Mouse (Mus musculus) forebrain, embryonic 15.5 days (tissue): ENCODE data around the gene Gatad2a. TPM values are rescaled to one million over a fixed set of nuclear protein-coding genes. Genes with fewer than 3 reads are reported as not detected.

ENCODE experiments used
- ATAC-seq: fragments of 200-750 bp; cut with Nextera tagmentation; replicated peaks from 2 replicates; pipeline ENCODE4 v1.8.0; 2017; ENCODE audit warnings: mild to moderate bottlenecking, moderate TSS enrichment, moderate library complexity
- H3K27ac ChIP-seq: fragments of 300-500 bp; sonication (generic); replicated peaks from 2 replicates; pipeline ENCODE4 v1.5.1; 2015; ENCODE audit warnings: mild to moderate bottlenecking, inconsistent platforms
- H3K27me3 ChIP-seq: fragments of 300-500 bp; sonication (generic); 2 replicates; pipeline ENCODE4 v1.6.1; 2015; ENCODE audit warnings: inconsistent platforms
- H3K36me3 ChIP-seq: fragments of 300-500 bp; sonication (generic); 2 replicates; pipeline ENCODE4 v1.6.1; 2015; ENCODE audit warnings: mild to moderate bottlenecking, inconsistent platforms
- H3K4me1 ChIP-seq: fragments of 300-500 bp; sonication (generic); 2 replicates; pipeline ENCODE4 v1.6.1; 2015; ENCODE audit warnings: inconsistent platforms
- H3K4me2 ChIP-seq: fragments of 300-500 bp; sonication (generic); replicated peaks from 2 replicates; pipeline ENCODE4 v1.6.1; 2015; ENCODE audit warnings: mild to moderate bottlenecking, inconsistent platforms
- H3K4me3 ChIP-seq: fragments of 300-500 bp; sonication (generic); 2 replicates; pipeline ENCODE4 v1.5.1; 2015; ENCODE audit warnings: mild to moderate bottlenecking, inconsistent platforms
- H3K9ac ChIP-seq: fragments of 300-500 bp; sonication (generic); replicated peaks from 2 replicates; pipeline ENCODE4 v1.6.1; 2015; ENCODE audit warnings: mild to moderate bottlenecking, inconsistent platforms
- H3K9me3 ChIP-seq: fragments of 300-500 bp; sonication (generic); 2 replicates; pipeline ENCODE4 v1.6.1; 2016; ENCODE audit warnings: inconsistent platforms
- WGBS: fragments of 180-500 bp; shearing (Covaris S2); methylation state at CpG from one replicate; pipeline ENCODE4 v1.1.7; 2015; ENCODE audit warnings: mixed read lengths; 5-methylcytosine and 5-hydroxymethylcytosine counted together
- polyA plus RNA-seq: library from polyadenylated mRNA; unstranded; fragments of >200 nt; fragmentation: Nextera tagmentation; extraction: Ambion mirVana; gene quantifications from 2 replicates; pipeline ENCODE4 v1.2.1, GENCODE M21; 2015

The Gatad2a gene
- polyA plus RNA-seq, result 28.3 and 35.5 TPM in 2 replicates

GRCm38 (mm10) chr8:69995776-69996588, at the start of gene Gatad2a:
Gatad2a (minus strand) TSS chr8:69996384.
- H3K27ac ChIP-seq, result peak within 1 kb of the TSS; percentile 87
- peaks cover 15% of the 10 kb centered on the region for H3K4me1 ChIP-seq
- no peaks in the 10 kb centered on the region for H3K9me3 ChIP-seq
- WGBS, result under 1% methylated on average over 53 of the region's 87 CpGs
- peak; percentile 100 for ATAC-seq
- peak within 1 kb of the TSS; percentile 95 for H3K4me3 ChIP-seq
- H3K9ac ChIP-seq, result peak within 1 kb of the TSS; percentile 69
- no peaks in the 10 kb centered on the region for H3K27me3 ChIP-seq
- no peaks in the 10 kb centered on the region for H3K36me3 ChIP-seq
- peak within 1 kb of the TSS; percentile 86 for H3K4me2 ChIP-seq

GRCm38 (mm10) chr8:70043996-70044395, 47.8 kb upstream of the Gatad2a start:
- 87% methylated on average over 5 of the region's 5 CpGs for WGBS
- Histone ChIP-seq H3K9me3 (no peaks in the 10 kb centered on the region), H3K27ac (no peak overlapping the region), H3K27me3 (no peaks in the 10 kb centered on the region), H3K4me3 (peak overlapping the region; percentile 92), H3K9ac (peak overlapping the region; percentile 92), H3K4me2 (peak overlapping the region; percentile 96), H3K36me3 (peaks cover 8% of the 10 kb centered on the region; the same call in 1 of the 2 replicates), H3K4me1 (peaks cover 40% of the 10 kb centered on the region)
- no peak for ATAC-seq

- Histone ChIP-seq H3K4me3 (peak within 1 kb of the TSS; percentile 92), H3K36me3 (no peaks in the 10 kb centered on the region), H3K27me3 (no peaks in the 10 kb centered on the region), H3K4me1 (peaks cover 43% of the 10 kb centered on the region), H3K4me2 (peak within 1 kb of the TSS; percentile 96), H3K9me3 (no peaks in the 10 kb centered on the region), H3K9ac (peak within 1 kb of the TSS; percentile 92), H3K27ac (peak within 1 kb of the TSS; percentile 90)
- peak; percentile 97 for ATAC-seq
- WGBS, result under 1% methylated on average over 65 of the region's 65 CpGs
Measured at GRCm38 (mm10) chr8:70042583-70043455, 46.6 kb upstream of the Gatad2a start, which contains the start of the genes Mau2 and Sugp1. Mau2 (minus strand) TSS chr8:70042734. Sugp1 (plus strand) TSS chr8:70042813.

- no peaks in the 10 kb centered on the region for H3K9me3 ChIP-seq
- peak overlapping the region; percentile 79 for H3K4me2 ChIP-seq
- 2% methylated on average over 47 of the region's 47 CpGs for WGBS
- no peaks in the 10 kb centered on the region for H3K36me3 ChIP-seq
- peak overlapping the region; percentile 92 for H3K4me3 ChIP-seq
- peaks cover 43% of the 10 kb centered on the region for H3K4me1 ChIP-seq
- ATAC-seq, result no peak; the same call in 1 of the 2 replicates
- peak overlapping the region; percentile 92 for H3K9ac ChIP-seq
- no peaks in the 10 kb centered on the region for H3K27me3 ChIP-seq
- H3K27ac ChIP-seq, result peak overlapping the region; percentile 90
Measured at GRCm38 (mm10) chr8:70041885-70042546, 45.8 kb upstream of the Gatad2a start.

- no peaks in the 10 kb centered on the region for H3K9me3 ChIP-seq
- H3K4me3 ChIP-seq, result no peak overlapping the region
- H3K9ac ChIP-seq, result no peak overlapping the region
- no peaks in the 10 kb centered on the region for H3K27me3 ChIP-seq
- no peak for ATAC-seq
- no peaks in the 10 kb centered on the region for H3K36me3 ChIP-seq
- peaks cover 26% of the 10 kb centered on the region for H3K4me1 ChIP-seq
- H3K27ac ChIP-seq, result no peak overlapping the region
- H3K4me2 ChIP-seq, result no peak overlapping the region
- WGBS, result 100% methylated on average over 1 of the region's 1 CpGs
Measured at GRCm38 (mm10) chr8:70037994-70038393, 41.8 kb upstream of the Gatad2a start.

- no peaks in the 10 kb centered on the region for H3K9me3 ChIP-seq
- no peak overlapping the region for H3K27ac ChIP-seq
- H3K4me2 ChIP-seq, result no peak overlapping the region
- H3K27me3 ChIP-seq, result no peaks in the 10 kb centered on the region
- peaks cover 64% of the 10 kb centered on the region for H3K36me3 ChIP-seq
- H3K4me3 ChIP-seq, result no peak overlapping the region
- H3K4me1 ChIP-seq, result no peaks in the 10 kb centered on the region
- WGBS, result 97% methylated on average over 1 of the region's 1 CpGs
- H3K9ac ChIP-seq, result no peak overlapping the region
- ATAC-seq, result no peak
Measured at GRCm38 (mm10) chr8:70030255-70030654, 34.1 kb upstream of the Gatad2a start.

- no peak overlapping the region for H3K9ac ChIP-seq
- H3K4me1 ChIP-seq, result no peaks in the 10 kb centered on the region
- no peaks in the 10 kb centered on the region for H3K9me3 ChIP-seq
- H3K4me3 ChIP-seq, result no peak overlapping the region
- no peak for ATAC-seq
- 100% methylated on average over 2 of the region's 2 CpGs for WGBS
- H3K27me3 ChIP-seq, result no peaks in the 10 kb centered on the region
- H3K4me2 ChIP-seq, result no peak overlapping the region
- no peak overlapping the region for H3K27ac ChIP-seq
- H3K36me3 ChIP-seq, result peaks cover 98% of the 10 kb centered on the region
Measured at GRCm38 (mm10) chr8:70026151-70026550, 30.0 kb upstream of the Gatad2a start.

- Histone ChIP-seq H3K27me3 (no peaks in the 10 kb centered on the region), H3K9me3 (no peaks in the 10 kb centered on the region), H3K9ac (no peak overlapping the region), H3K27ac (no peak overlapping the region), H3K4me3 (no peak overlapping the region), H3K36me3 (peaks cover 100% of the 10 kb centered on the region), H3K4me2 (no peak overlapping the region), H3K4me1 (no peaks in the 10 kb centered on the region)
- WGBS, result 43% methylated on average over 8 of the region's 8 CpGs
- ATAC-seq, result no peak
Measured at GRCm38 (mm10) chr8:70023596-70023995, 27.4 kb upstream of the Gatad2a start.

GRCm38 (mm10) chr8:70015017-70015416, 18.8 kb upstream of the Gatad2a start:
- H3K27ac ChIP-seq, result no peak overlapping the region
- WGBS, result 86% methylated on average over 1 of the region's 1 CpGs
- no peak for ATAC-seq
- H3K27me3 ChIP-seq, result no peaks in the 10 kb centered on the region
- peaks cover 41% of the 10 kb centered on the region for H3K36me3 ChIP-seq
- no peak overlapping the region for H3K4me2 ChIP-seq
- no peak overlapping the region for H3K4me3 ChIP-seq
- no peaks in the 10 kb centered on the region for H3K4me1 ChIP-seq
- no peak overlapping the region for H3K9ac ChIP-seq
- no peaks in the 10 kb centered on the region for H3K9me3 ChIP-seq

GRCm38 (mm10) chr8:70012763-70013162, 16.6 kb upstream of the Gatad2a start:
- peak; percentile 60; the same call in 1 of the 2 replicates for ATAC-seq
- no peaks in the 10 kb centered on the region for H3K27me3 ChIP-seq
- H3K36me3 ChIP-seq, result peaks cover 19% of the 10 kb centered on the region
- H3K9me3 ChIP-seq, result no peaks in the 10 kb centered on the region
- no peak overlapping the region for H3K4me2 ChIP-seq
- no peaks in the 10 kb centered on the region for H3K4me1 ChIP-seq
- WGBS, result 89% methylated on average over 1 of the region's 1 CpGs
- H3K9ac ChIP-seq, result no peak overlapping the region
- no peak overlapping the region for H3K27ac ChIP-seq
- no peak overlapping the region for H3K4me3 ChIP-seq

GRCm38 (mm10) chr8:70012350-70012749, 16.2 kb upstream of the Gatad2a start:
- Histone ChIP-seq H3K27me3 (no peaks in the 10 kb centered on the region), H3K4me3 (no peak overlapping the region), H3K9ac (no peak overlapping the region), H3K36me3 (peaks cover 15% of the 10 kb centered on the region), H3K4me2 (no peak overlapping the region), H3K27ac (no peak overlapping the region), H3K4me1 (no peaks in the 10 kb centered on the region), H3K9me3 (no peaks in the 10 kb centered on the region)
- 93% methylated on average over 3 of the region's 3 CpGs for WGBS
- no peak; the same call in 1 of the 2 replicates for ATAC-seq
